Mouse (Mus musculus) hindbrain, postnatal 0 days (tissue): ENCODE results near the gene Trdn. TPM values are rescaled to one million over a fixed set of nuclear protein-coding genes. Genes with fewer than 3 reads are reported as not detected.
A peak's percentile ranks its signal among the peaks of the same experiment; 100 is the strongest.

Experiments used
- ATAC-seq: fragments of 200-750 bp; cut with Nextera tagmentation; 2 replicates; pipeline ENCODE4 v1.8.0; 2017; ENCODE audit warnings: mild to moderate bottlenecking, moderate TSS enrichment, moderate library complexity
- DNase-seq: peaks from one replicate; pipeline ENCODE4 v3.0.0-alpha.2; 2015; ENCODE audit warnings: low spot score
- H3K27ac ChIP-seq: fragments of 300-500 bp; sonication (generic); 2 replicates; pipeline ENCODE4 v1.5.1; 2014; ENCODE audit warnings: mild to moderate bottlenecking
- H3K27me3 ChIP-seq: fragments of 300-500 bp; sonication (generic); 2 replicates; pipeline ENCODE4 v1.6.1; 2014; ENCODE audit warnings: low read length, mixed read lengths; ENCODE audit not compliant: insufficient read depth
- H3K36me3 ChIP-seq: fragments of 300-500 bp; sonication (generic); 2 replicates; pipeline ENCODE4 v1.6.1; 2014; ENCODE audit warnings: low read length, mixed read lengths; ENCODE audit not compliant: insufficient read depth
- H3K4me1 ChIP-seq: fragments of 300-500 bp; sonication (generic); 2 replicates; pipeline ENCODE4 v1.6.1; 2014; ENCODE audit warnings: antibody characterized with exemption, low read length, mixed read lengths; ENCODE audit not compliant: insufficient read depth
- H3K4me2 ChIP-seq: fragments of 300-500 bp; sonication (generic); 2 replicates; pipeline ENCODE4 v1.6.1; 2014; ENCODE audit warnings: low read depth, mild to moderate bottlenecking, low read length, moderate library complexity, mixed read lengths
- H3K4me3 ChIP-seq: fragments of 300-500 bp; sonication (generic); 2 replicates; pipeline ENCODE4 v1.5.1; 2014; ENCODE audit warnings: low read length
- H3K9ac ChIP-seq: fragments of 300-500 bp; sonication (generic); replicated peaks from 2 replicates; pipeline ENCODE4 v1.6.1; 2014; ENCODE audit warnings: mild to moderate bottlenecking, low read length, moderate library complexity, mixed read lengths
- H3K9me3 ChIP-seq: fragments of 300-500 bp; sonication (generic); 2 replicates; pipeline ENCODE4 v1.6.1; 2016; ENCODE audit warnings: low read length, mixed read lengths
- CTCF ChIP-seq: IDR thresholded peaks from 2 replicates; pipeline ENCODE4 v1.5.1; 2016; ENCODE audit warnings: antibody characterized with exemption, control low read depth, low read depth
- WGBS: fragments of 180-500 bp; shearing (Covaris S2); extraction: QIAGEN DNeasy Blood & Tissue Kit; methylation state at CpG from one replicate; pipeline ENCODE4 v1.1.7; 2014; 5-methylcytosine and 5-hydroxymethylcytosine counted together
- polyA plus RNA-seq: library from polyadenylated mRNA; unstranded; fragments of >200 nt; fragmentation: Nextera tagmentation; extraction: Ambion mirVana; gene quantifications from 2 replicates; pipeline ENCODE4 v1.2.1, GENCODE M21; 2015
- total RNA-seq: library from RNA; depleted of rRNA; stranded (reverse); fragments of >200 nt; gene quantifications from 2 replicates; pipeline ENCODE4 v1.2.3, GENCODE M21; 2014

The Trdn gene
- total and polyA plus RNA-seq, 2 experiments from 2014 or later: 0.13 to 0.42 TPM

- Histone ChIP-seq H3K4me3 (no peak overlapping the region), H3K27ac (no peak overlapping the region), H3K4me2 (no peak overlapping the region), H3K4me1 (no peaks in the 10 kb centered on the region), H3K9me3 (no peaks in the 10 kb centered on the region), H3K9ac (no peak overlapping the region), H3K27me3 (no peaks in the 10 kb centered on the region), H3K36me3 (no peaks in the 10 kb centered on the region)
- TF ChIP-seq CTCF: no peak
- no peak for DNase-seq
- 11% methylated on average over 1 of the region's 1 CpGs for WGBS
- ATAC-seq: no peak
Measured at GRCm38 (mm10) chr10:33195919-33196318, 115.6 kb downstream of the Trdn start.

- ATAC-seq (no peak), DNase-seq (no peak)
- Histone ChIP-seq H3K27ac (no peak overlapping the region), H3K4me3 (no peak overlapping the region), H3K9me3 (no peaks in the 10 kb centered on the region), H3K4me1 (no peaks in the 10 kb centered on the region), H3K4me2 (no peak overlapping the region), H3K36me3 (no peaks in the 10 kb centered on the region), H3K9ac (no peak overlapping the region), H3K27me3 (no peaks in the 10 kb centered on the region)
- no peak for TF ChIP-seq CTCF
- WGBS: 65% methylated on average over 1 of the region's 1 CpGs
Measured at GRCm38 (mm10) chr10:33198257-33198656, 117.9 kb downstream of the Trdn start.

GRCm38 (mm10) chr10:33210411-33210810 lies 130.1 kb downstream of the Trdn start:
- Histone ChIP-seq H3K36me3 (no peaks in the 10 kb centered on the region), H3K9me3 (no peaks in the 10 kb centered on the region), H3K27me3 (no peaks in the 10 kb centered on the region), H3K27ac (no peak overlapping the region), H3K4me1 (no peaks in the 10 kb centered on the region), H3K4me3 (no peak overlapping the region), H3K4me2 (no peak overlapping the region), H3K9ac (no peak overlapping the region)
- WGBS: 71% methylated on average over 1 of the region's 1 CpGs
- DNase-seq (no peak), ATAC-seq (no peak)
- TF ChIP-seq CTCF: no peak

- WGBS: 73% methylated on average over 1 of the region's 1 CpGs
- H3K4me1 ChIP-seq: no peaks in the 10 kb centered on the region
- H3K4me2 ChIP-seq: no peak overlapping the region
- no peaks in the 10 kb centered on the region for H3K27me3 ChIP-seq
- no peak for ATAC-seq
- no peak overlapping the region for H3K27ac ChIP-seq
- H3K4me3 ChIP-seq: no peak overlapping the region
- TF ChIP-seq CTCF: no peak
- no peak overlapping the region for H3K9ac ChIP-seq
- H3K36me3 ChIP-seq: no peaks in the 10 kb centered on the region
- no peaks in the 10 kb centered on the region for H3K9me3 ChIP-seq
- DNase-seq: no peak
Measured at GRCm38 (mm10) chr10:33253911-33254310, 173.6 kb downstream of the Trdn start.

- no peaks in the 10 kb centered on the region for H3K9me3 ChIP-seq
- H3K4me1 ChIP-seq: no peaks in the 10 kb centered on the region
- 76% methylated on average over 1 of the region's 1 CpGs for WGBS
- H3K4me2 ChIP-seq: no peak overlapping the region
- TF ChIP-seq CTCF: no peak
- H3K27ac ChIP-seq: no peak overlapping the region
- H3K9ac ChIP-seq: no peak overlapping the region
- H3K4me3 ChIP-seq: no peak overlapping the region
- DNase-seq (no peak), ATAC-seq (no peak)
- H3K27me3 ChIP-seq: no peaks in the 10 kb centered on the region
- H3K36me3 ChIP-seq: no peaks in the 10 kb centered on the region
Measured at GRCm38 (mm10) chr10:33256202-33256601, 175.8 kb downstream of the Trdn start.

GRCm38 (mm10) chr10:33304982-33305381 lies 224.6 kb downstream of the Trdn start:
- Histone ChIP-seq H3K27ac (no peak overlapping the region), H3K9ac (no peak overlapping the region), H3K9me3 (no peaks in the 10 kb centered on the region), H3K27me3 (no peaks in the 10 kb centered on the region), H3K4me1 (no peaks in the 10 kb centered on the region), H3K4me3 (no peak overlapping the region), H3K4me2 (no peak overlapping the region), H3K36me3 (no peaks in the 10 kb centered on the region)
- ATAC-seq (no peak), DNase-seq (peak; percentile 75)
- TF ChIP-seq CTCF: peak; percentile 70
- WGBS: 28% methylated on average over 2 of the region's 2 CpGs

- H3K9ac ChIP-seq: no peak overlapping the region
- no peak overlapping the region for H3K4me3 ChIP-seq
- H3K27ac ChIP-seq: no peak overlapping the region
- no peaks in the 10 kb centered on the region for H3K9me3 ChIP-seq
- ATAC-seq (no peak), DNase-seq (no peak)
- H3K4me2 ChIP-seq: no peak overlapping the region
- H3K27me3 ChIP-seq: no peaks in the 10 kb centered on the region
- TF ChIP-seq CTCF: no peak
- H3K36me3 ChIP-seq: no peaks in the 10 kb centered on the region
- H3K4me1 ChIP-seq: no peaks in the 10 kb centered on the region
- 86% methylated on average over 1 of the region's 1 CpGs for WGBS
Measured at GRCm38 (mm10) chr10:33353026-33353425, 272.7 kb downstream of the Trdn start.
